Mouse (Mus musculus) small intestine, adult 2 months (tissue): ENCODE data around the gene Nfe2l2. TPM values are rescaled to one million over a fixed set of nuclear protein-coding genes. Genes with fewer than 3 reads are reported as not detected.
A peak's percentile ranks its signal among the peaks of the same experiment; 100 is the strongest.

Experiments used
- H3K27ac ChIP-seq: fragments of 200-500 bp; 2 replicates; pipeline ENCODE4 v1.5.1; 2012; ENCODE audit warnings: low read depth, low read length, control low read depth, inconsistent platforms; ENCODE audit not compliant: insufficient read depth
- H3K27me3 ChIP-seq: fragments of 200-500 bp; 2 replicates; pipeline ENCODE4 v1.6.1; 2012; ENCODE audit warnings: mild to moderate bottlenecking, moderate library complexity, low read length, inconsistent platforms; ENCODE audit not compliant: control insufficient read depth, insufficient read depth
- H3K36me3 ChIP-seq: fragments of 200-500 bp; 2 replicates; pipeline ENCODE4 v1.6.1; 2012; ENCODE audit warnings: mild to moderate bottlenecking, low read length, control low read depth, inconsistent platforms; ENCODE audit not compliant: control insufficient read depth, insufficient read depth
- H3K4me1 ChIP-seq: fragments of 200-500 bp; 2 replicates; pipeline ENCODE4 v1.6.1; 2012; ENCODE audit warnings: low read length, inconsistent platforms, mixed read lengths; ENCODE audit not compliant: control insufficient read depth, insufficient read depth, insufficient read length
- H3K4me3 ChIP-seq: fragments of 200-500 bp; 2 replicates; pipeline ENCODE4 v1.5.1; 2012; ENCODE audit warnings: low read depth, mild to moderate bottlenecking, control low read depth, inconsistent platforms, low read length, moderate library complexity
- CTCF ChIP-seq: fragments of 200-500 bp; IDR thresholded peaks from 2 replicates; pipeline ENCODE4 v1.5.1; 2012; ENCODE audit warnings: low read depth, mild to moderate bottlenecking, control low read depth, inconsistent platforms, low read length, moderate library complexity, mixed read lengths; ENCODE audit not compliant: insufficient replicate concordance, insufficient read length; ENCODE audit errors: extremely low read depth
- POLR2A ChIP-seq: fragments of 200-500 bp; IDR thresholded peaks from 2 replicates; pipeline ENCODE4 v1.6.1; 2012; ENCODE audit warnings: low read depth, mild to moderate bottlenecking, control low read depth, inconsistent platforms, low read length, moderate library complexity
- WGBS: fragments of 180-500 bp; shearing (Covaris S2); methylation state at CpG from one replicate; pipeline ENCODE4 v1.1.7; 2018; 5-methylcytosine and 5-hydroxymethylcytosine counted together
- polyA plus RNA-seq: library from polyadenylated mRNA; depleted of rRNA; stranded (reverse); fragments of >200 nt; gene quantifications from 2 replicates; pipeline ENCODE4 v1.2.3, GENCODE M21; 2012

Nfe2l2 gene
- polyA plus RNA-seq, 1 experiment, result 62.5 TPM

- peaks cover 6% of the 10 kb centered on the region; the same call in 1 of the 2 replicates for H3K4me1 ChIP-seq
- peak; percentile 29; the same call in 1 of the 2 replicates for TF ChIP-seq CTCF
- peak; percentile 81 for TF ChIP-seq POLR2A
- H3K36me3 ChIP-seq, result peaks cover 16% of the 10 kb centered on the region
- H3K4me3 ChIP-seq, result peak within 1 kb of the TSS; percentile 92
- H3K27me3 ChIP-seq, result no peaks in the 10 kb centered on the region
- under 1% methylated on average over 96 of the region's 102 CpGs for WGBS
- peak within 1 kb of the TSS; percentile 98 for H3K27ac ChIP-seq
These were observed 45.5 kb downstream of the Nfe2l2 start, which contains the start of gene Hnrnpa3 for GRCm38 (mm10) chr2:75658727-75659628. Gene Hnrnpa3 (plus strand): TSS chr2:75659261.

DNA sequence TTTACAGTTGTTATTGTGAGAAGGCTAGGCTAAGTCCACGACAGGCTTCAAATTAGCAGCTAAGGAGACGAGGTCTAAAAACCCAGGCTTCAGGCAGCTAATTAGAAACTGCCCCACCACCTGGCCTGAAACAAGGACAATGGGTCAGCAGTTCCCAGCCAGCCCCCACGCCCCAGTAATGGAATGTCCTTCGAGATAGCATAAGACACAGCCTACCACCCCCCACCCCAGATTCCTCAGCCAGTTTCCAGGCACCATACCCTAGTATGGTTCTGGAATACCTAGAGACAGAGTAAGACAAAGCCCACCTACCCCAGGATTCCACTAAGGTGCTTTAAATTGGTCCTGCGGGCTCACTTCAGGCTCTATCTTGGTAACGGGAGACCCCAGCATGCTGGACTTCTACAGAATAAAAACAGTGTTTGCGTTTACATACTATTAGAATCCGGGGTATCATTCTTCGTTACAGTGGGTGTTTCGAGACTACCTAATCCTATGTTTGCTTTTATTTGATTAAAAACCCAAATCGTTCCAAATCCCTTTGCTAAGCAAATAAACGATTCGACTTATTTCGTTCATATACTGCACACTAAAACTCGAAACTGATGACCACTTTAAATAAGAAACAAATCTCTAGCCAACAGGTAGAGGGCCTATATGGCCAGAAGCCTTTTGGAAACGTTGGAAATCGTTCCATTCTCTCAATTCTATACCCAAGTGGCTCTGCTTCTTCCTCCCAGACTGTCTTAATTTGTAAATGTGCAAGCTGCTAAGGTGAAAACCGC is 46.3 kb downstream of the Nfe2l2 start:
- Histone ChIP-seq H3K27ac (peak overlapping the region; percentile 98), H3K4me1 (peaks cover 8% of the 10 kb centered on the region; the same call in 1 of the 2 replicates), H3K36me3 (peaks cover 9% of the 10 kb centered on the region), H3K27me3 (no peaks in the 10 kb centered on the region), H3K4me3 (peak overlapping the region; percentile 92)
- 3% methylated on average over 18 of the region's 18 CpGs for WGBS
- TF ChIP-seq POLR2A (no peak), CTCF (no peak)

- WGBS, result 84% methylated on average over 5 of the region's 5 CpGs
- no peak for TF ChIP-seq CTCF
- no peak for TF ChIP-seq POLR2A
- peaks cover 2% of the 10 kb centered on the region; the same call in 1 of the 2 replicates for H3K36me3 ChIP-seq
- H3K4me1 ChIP-seq, result peaks cover 11% of the 10 kb centered on the region; the same call in 1 of the 2 replicates
- no peak overlapping the region for H3K4me3 ChIP-seq
- H3K27ac ChIP-seq, result no peak overlapping the region
- no peaks in the 10 kb centered on the region for H3K27me3 ChIP-seq
These were observed 47.5 kb downstream of the Nfe2l2 start for GRCm38 (mm10) chr2:75656924-75657323.

DNA sequence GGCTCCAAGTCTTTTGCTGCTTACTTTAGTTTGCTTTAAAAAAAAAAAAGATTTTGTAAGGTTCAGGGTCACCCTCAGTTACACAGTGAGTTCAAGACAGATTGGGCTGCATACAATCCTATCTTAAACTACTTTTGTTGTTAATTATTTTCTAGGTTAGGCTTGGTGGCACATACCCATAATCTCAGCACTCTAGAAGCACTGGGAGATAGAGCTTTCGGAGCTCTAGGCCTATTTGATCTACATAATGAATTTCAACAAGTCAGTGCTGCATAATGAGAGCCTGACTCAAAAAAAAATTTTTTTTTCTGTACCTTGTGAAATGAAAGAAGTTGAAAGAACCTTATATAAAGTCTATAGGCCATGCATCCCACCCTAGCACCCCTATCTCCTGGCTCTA is 49.8 kb downstream of the Nfe2l2 start:
- 80% methylated on average over 1 of the region's 1 CpGs for WGBS
- Histone ChIP-seq H3K27ac (no peak overlapping the region), H3K4me1 (peaks cover 11% of the 10 kb centered on the region; the same call in 1 of the 2 replicates), H3K27me3 (no peaks in the 10 kb centered on the region), H3K4me3 (no peak overlapping the region), H3K36me3 (0 out of 2 replicates have a peak, but pooled peaks cover 1% of the 10 kb centered on the region)
- no peak for TF ChIP-seq CTCF

GRCm38 (mm10) chr2:75653150-75653549 is 51.3 kb downstream of the Nfe2l2 start:
- TF ChIP-seq POLR2A (no peak), CTCF (no peak)
- Histone ChIP-seq H3K4me3 (no peak overlapping the region), H3K27me3 (no peaks in the 10 kb centered on the region), H3K36me3 (0 out of 2 replicates have a peak, but pooled peaks cover 1% of the 10 kb centered on the region), H3K27ac (peak overlapping the region; percentile 53; the same call in 1 of the 2 replicates), H3K4me1 (peaks cover 11% of the 10 kb centered on the region; the same call in 1 of the 2 replicates)

DNA sequence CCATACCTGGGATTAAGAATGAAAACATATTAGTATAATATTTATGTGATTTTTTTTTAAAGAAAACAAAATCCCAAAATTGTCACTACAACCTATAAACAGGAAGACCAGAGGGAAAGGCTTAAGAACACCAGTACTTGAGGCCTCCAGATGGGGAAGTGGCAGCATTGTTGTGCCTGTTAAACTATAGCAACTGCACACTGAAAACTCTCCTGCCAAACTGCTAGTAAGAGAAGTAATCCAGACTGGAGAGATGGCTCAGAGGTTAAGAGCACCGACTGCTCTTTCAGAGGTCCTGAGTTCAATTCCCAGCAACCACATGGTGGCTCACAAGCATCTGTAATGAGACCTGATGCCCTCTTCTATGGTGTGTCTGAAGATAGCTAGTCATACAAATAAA is 54.0 kb downstream of the Nfe2l2 start:
- TF ChIP-seq POLR2A (no peak), CTCF (no peak)
- 0 out of 2 replicates have a peak, but pooled peaks cover 1% of the 10 kb centered on the region for H3K36me3 ChIP-seq
- H3K27ac ChIP-seq, result no peak overlapping the region
- WGBS, result 83% methylated on average over 1 of the region's 1 CpGs
- H3K4me1 ChIP-seq, result peaks cover 5% of the 10 kb centered on the region; the same call in 1 of the 2 replicates
- H3K4me3 ChIP-seq, result no peak overlapping the region
- H3K27me3 ChIP-seq, result no peaks in the 10 kb centered on the region
